Mouse (Mus musculus): ENCODE measurements around the gene Stk11ip. TPM values are rescaled to one million over a fixed set of nuclear protein-coding genes. Genes with fewer than 3 reads are reported as not detected.

Stk11ip gene
- polyA plus RNA-seq, 1 experiment, result 36.2 TPM

DNA sequence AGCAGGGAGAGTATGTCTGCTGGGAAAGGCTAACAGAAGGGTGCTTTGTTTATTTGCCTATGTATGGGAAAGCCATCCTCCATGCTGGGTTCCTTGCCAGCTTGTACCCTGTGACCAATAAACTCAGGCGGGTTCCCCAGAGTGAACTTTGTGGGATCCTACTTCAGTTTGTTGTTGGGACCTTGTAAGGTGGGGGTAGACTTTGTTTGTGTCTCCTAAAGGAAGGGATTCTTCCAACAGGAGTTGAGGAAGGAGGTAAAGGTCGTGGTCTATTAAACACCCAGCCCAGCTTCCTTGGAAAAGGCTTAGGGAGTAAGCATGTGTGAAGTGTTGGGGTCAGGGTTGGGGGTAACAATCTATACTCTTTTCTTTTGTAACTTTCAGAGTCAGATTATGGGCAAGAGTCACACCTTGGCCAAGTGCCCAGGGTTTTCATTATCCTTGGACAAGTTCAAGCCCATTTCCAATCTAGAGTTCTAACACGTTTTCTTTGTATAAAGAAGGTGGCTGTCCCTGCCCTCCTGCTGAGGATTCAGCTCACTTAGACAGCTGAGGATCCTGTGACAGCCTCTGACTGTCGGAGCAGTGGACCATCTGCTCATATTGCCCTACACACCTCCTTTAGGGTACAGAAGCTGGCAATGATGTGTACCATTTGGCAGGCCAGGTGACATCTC lies 40.0 kb downstream of the Stk11ip start:
- Histone ChIP-seq H3K4me3 (ENCODE audit: insufficient read depth, low read length) (no peak overlapping the region), H3K27ac (ENCODE audit: insufficient read depth, low read length) (no peak overlapping the region), H3K4me1 (ENCODE audit: control insufficient read depth, insufficient read depth, low read length) (peaks cover 7% of the 10 kb centered on the region)
- TF ChIP-seq POLR2A (IDR thresholded peaks at IDR 0.05; ENCODE audit: extremely low read depth, insufficient read depth, low read length) (no peak), CTCF (IDR thresholded peaks at IDR 0.05; ENCODE audit: extremely low read depth, insufficient read depth, low read length) (no peak)

DNA sequence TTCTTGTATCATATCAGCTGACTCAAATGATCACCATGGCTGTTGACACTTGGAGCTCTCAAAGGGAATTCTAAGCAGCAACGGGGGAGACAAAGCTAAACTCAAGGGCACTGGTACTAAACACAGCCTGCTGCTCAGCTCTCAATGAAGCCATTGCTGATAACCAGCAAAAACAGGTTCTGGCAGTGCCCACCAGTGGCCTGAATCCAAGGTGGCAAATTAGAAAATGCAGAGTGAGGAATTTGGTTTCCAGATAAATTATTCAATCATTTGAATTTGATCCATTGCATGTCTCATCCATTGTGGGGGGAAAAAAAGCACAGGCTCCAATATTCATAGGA lies 40.5 kb downstream of the Stk11ip start:
- no peak overlapping the region for H3K4me3 ChIP-seq (ENCODE audit: insufficient read depth, low read length)
- TF ChIP-seq POLR2A (IDR thresholded peaks at IDR 0.05; ENCODE audit: extremely low read depth, insufficient read depth, low read length), result no peak
- no peak overlapping the region for H3K27ac ChIP-seq (ENCODE audit: insufficient read depth, low read length)

DNA sequence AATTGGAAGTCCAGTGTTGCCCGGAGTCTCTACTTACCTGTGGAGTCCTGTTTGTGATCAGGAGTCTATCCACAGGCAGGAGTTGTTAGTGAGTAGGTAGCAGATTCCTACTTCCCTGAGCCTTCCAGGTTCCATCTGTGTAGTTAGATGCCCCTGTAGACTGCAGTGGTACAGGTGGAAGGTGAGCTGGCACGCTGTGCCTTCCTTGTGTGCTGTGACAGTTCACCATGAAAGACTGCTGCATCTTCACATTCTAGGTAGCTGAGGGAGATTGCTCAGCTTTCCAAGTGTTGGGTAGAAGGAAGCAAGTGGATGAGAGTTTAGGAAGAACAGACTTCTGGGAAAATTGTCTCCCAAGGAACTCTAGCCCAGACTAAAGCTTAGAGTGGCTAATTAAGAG lies 42.8 kb downstream of the Stk11ip start:
- Histone ChIP-seq H3K4me1 (ENCODE audit: control insufficient read depth, insufficient read depth, low read length) (peaks cover 4% of the 10 kb centered on the region), H3K4me3 (ENCODE audit: insufficient read depth, low read length) (no peak overlapping the region), H3K27ac (ENCODE audit: insufficient read depth, low read length) (no peak overlapping the region)
- TF ChIP-seq CTCF (IDR thresholded peaks at IDR 0.05; ENCODE audit: extremely low read depth, insufficient read depth, low read length) (no peak), POLR2A (IDR thresholded peaks at IDR 0.05; ENCODE audit: extremely low read depth, insufficient read depth, low read length) (no peak)

More for the DNA sequence above, 40.5 kb downstream of the Stk11ip start:
- H3K4me1 ChIP-seq (ENCODE audit: control insufficient read depth, insufficient read depth, low read length), result peaks cover 7% of the 10 kb centered on the region

DNA sequence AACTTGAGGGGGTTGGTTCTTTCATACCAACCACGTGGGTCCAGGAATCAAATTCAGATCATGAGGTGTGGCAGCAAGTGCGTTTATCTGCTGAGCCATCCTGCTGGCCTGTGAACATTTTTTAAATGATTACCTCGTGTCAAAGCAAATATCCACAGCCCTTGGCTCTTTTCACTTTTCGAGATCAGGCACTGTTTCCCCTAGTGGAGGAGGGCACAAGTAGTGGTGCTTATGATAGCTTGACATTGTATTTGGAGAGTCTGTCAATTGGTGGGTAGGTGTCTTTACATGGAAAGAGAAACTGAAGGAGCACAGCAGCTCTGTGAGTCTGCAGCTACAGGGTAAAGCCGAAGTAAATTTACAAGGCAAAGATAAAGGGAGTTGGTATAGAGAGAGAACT lies 43.6 kb downstream of the Stk11ip start:
- Histone ChIP-seq H3K4me1 (ENCODE audit: control insufficient read depth, insufficient read depth, low read length) (peaks cover 2% of the 10 kb centered on the region), H3K4me3 (ENCODE audit: insufficient read depth, low read length) (no peak overlapping the region), H3K27ac (ENCODE audit: insufficient read depth, low read length) (no peak overlapping the region)
- no peak for TF ChIP-seq CTCF (IDR thresholded peaks at IDR 0.05; ENCODE audit: extremely low read depth, insufficient read depth, low read length)
- TF ChIP-seq POLR2A (IDR thresholded peaks at IDR 0.05; ENCODE audit: extremely low read depth, insufficient read depth, low read length), result no peak

DNA sequence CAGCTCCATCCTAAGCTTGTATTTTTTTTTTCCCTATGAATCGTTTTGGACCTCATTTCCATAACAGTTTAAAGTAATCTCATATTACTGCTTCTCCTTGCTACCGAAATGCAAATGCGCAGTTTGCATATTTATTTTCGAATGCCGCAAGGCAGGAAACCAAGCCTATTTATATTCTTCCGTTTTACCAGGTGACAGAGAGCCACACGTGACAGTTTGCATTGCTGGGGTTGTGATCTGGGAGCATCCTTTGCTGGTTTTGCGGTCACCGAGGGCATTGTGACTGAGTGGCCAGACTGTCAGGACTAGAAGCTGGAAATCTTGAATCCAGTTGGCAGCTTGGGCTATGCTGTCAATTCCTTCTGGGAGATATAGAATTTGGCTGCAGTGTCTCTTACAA lies 44.3 kb downstream of the Stk11ip start:
- Histone ChIP-seq H3K4me1 (ENCODE audit: control insufficient read depth, insufficient read depth, low read length) (peaks cover 2% of the 10 kb centered on the region), H3K27ac (ENCODE audit: insufficient read depth, low read length) (peak overlapping the region; percentile 1; the same call in 1 of the 2 replicates), H3K4me3 (ENCODE audit: insufficient read depth, low read length) (no peak overlapping the region)
- no peak for TF ChIP-seq CTCF (IDR thresholded peaks at IDR 0.05; ENCODE audit: extremely low read depth, insufficient read depth, low read length)
- no peak for TF ChIP-seq POLR2A (IDR thresholded peaks at IDR 0.05; ENCODE audit: extremely low read depth, insufficient read depth, low read length)

DNA sequence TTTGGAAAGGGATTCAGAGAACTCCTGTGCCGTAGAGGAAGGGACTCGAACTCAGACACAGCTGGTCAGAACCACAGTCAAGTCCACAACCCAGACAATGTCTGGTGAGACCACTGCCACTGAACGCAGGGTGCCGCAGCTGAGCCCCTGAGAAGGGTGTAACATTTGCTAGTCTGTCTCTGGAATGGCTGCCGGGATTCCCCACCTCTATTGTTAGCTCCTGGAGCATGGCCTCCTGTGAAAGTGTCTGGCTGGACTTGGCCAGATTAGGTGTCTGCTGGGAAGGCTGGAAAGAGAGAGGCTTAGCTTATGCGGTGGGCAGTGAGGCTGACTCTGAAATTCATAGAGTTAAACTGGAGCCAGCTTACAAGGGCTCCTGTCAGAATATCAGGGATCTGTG lies 49.1 kb downstream of the Stk11ip start:
- TF ChIP-seq POLR2A (IDR thresholded peaks at IDR 0.05; ENCODE audit: extremely low read depth, insufficient read depth, low read length), result no peak
- Histone ChIP-seq H3K27ac (ENCODE audit: insufficient read depth, low read length) (no peak overlapping the region), H3K4me1 (ENCODE audit: control insufficient read depth, insufficient read depth, low read length) (peaks cover 8% of the 10 kb centered on the region), H3K4me3 (ENCODE audit: insufficient read depth, low read length) (no peak overlapping the region)

DNA sequence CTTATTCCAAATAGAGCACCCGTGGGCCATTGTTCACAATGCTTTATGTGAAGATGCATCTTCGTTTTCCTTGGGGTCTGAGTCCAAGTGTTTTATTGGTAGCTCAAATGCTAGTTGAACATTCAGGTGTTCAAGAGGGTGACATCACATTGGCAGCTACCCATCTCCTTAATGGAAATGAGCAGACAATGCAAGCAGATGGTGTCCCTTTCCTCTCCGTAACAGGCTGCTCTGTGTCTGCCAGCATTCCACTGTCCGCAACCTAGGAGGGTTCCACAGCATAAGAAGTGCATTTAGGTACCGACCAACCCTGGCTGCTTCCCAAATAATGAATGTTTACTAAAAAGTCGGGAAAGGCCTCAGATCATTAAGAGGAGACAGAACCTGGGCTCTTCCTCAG lies 51.4 kb downstream of the Stk11ip start:
- no peak overlapping the region for H3K27ac ChIP-seq (ENCODE audit: insufficient read depth, low read length)
- H3K4me3 ChIP-seq (ENCODE audit: insufficient read depth, low read length), result no peak overlapping the region
- peaks cover 5% of the 10 kb centered on the region; the same call in 1 of the 2 replicates for H3K4me1 ChIP-seq (ENCODE audit: control insufficient read depth, insufficient read depth, low read length)
- TF ChIP-seq CTCF (IDR thresholded peaks at IDR 0.05; ENCODE audit: extremely low read depth, insufficient read depth, low read length) (no peak), POLR2A (IDR thresholded peaks at IDR 0.05; ENCODE audit: extremely low read depth, insufficient read depth, low read length) (no peak)

DNA sequence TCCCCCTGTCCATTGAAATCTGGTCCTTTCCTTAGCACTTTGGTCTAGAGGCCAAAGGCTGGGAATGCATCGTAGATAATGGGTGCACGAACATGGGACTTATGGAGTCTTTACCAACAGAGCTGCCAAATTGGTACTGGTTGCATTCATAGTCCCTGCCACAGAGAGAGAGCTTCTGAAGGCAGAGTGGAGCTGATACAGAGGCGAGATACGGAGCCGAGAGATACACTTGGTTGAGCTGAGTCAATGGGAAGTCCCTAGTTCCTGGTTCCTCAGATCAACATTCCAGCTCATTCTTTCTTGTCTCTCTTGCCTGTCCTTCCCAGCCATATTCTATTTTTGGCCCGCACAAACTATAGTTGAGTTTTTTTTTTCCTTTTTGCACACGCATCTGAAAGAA lies 52.4 kb downstream of the Stk11ip start:
- H3K4me3 ChIP-seq (ENCODE audit: insufficient read depth, low read length), result no peak overlapping the region
- no peak for TF ChIP-seq CTCF (IDR thresholded peaks at IDR 0.05; ENCODE audit: extremely low read depth, insufficient read depth, low read length)
- no peak for TF ChIP-seq POLR2A (IDR thresholded peaks at IDR 0.05; ENCODE audit: extremely low read depth, insufficient read depth, low read length)
- H3K4me1 ChIP-seq (ENCODE audit: control insufficient read depth, insufficient read depth, low read length), result peaks cover 5% of the 10 kb centered on the region; the same call in 1 of the 2 replicates
- no peak overlapping the region for H3K27ac ChIP-seq (ENCODE audit: insufficient read depth, low read length)

DNA sequence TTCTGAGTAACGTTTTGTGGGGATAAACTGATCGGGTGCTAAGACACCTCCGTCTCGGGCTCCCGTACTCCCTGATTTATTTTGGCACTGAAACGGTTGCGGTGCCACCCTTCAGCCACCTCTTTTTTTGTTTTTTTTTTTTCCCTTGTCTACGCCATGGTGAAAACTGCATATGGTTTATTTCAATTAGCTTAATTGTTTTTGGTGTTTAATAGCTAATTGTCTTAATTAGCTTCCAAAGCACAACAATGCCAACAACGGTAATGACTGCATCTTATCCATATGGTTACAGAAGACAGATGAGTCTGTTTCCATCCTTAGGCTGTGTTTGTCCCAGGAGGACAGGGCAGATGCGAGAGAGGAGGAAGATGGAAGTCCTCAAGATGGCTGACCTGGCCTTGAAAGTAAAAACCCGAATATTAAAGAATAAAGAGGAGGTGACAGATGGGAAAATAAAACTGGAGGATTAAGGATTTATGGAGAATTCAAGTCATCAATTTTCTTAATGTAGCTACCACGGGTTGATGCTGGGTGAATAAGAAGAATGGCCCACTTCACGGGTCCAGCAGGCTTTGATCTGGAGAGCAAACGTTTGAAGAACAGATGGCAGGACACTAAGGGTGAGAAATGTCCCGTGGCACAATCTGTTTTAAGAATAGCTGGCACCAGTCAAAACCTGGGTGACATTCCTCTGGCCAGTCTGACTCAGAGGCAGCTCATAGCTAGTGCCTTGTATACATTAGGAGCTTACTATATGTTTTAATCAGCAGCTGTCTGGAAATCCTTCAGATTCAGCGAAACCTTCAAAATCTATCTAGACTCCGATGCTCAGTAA lies 53.4 kb downstream of the Stk11ip start:
- TF ChIP-seq POLR2A (IDR thresholded peaks at IDR 0.05; ENCODE audit: extremely low read depth, insufficient read depth, low read length) (no peak), CTCF (IDR thresholded peaks at IDR 0.05; ENCODE audit: extremely low read depth, insufficient read depth, low read length) (no peak)
- no peak overlapping the region for H3K27ac ChIP-seq (ENCODE audit: insufficient read depth, low read length)

More for the DNA sequence above, 53.4 kb downstream of the Stk11ip start:
- peaks cover 5% of the 10 kb centered on the region; the same call in 1 of the 2 replicates for H3K4me1 ChIP-seq (ENCODE audit: control insufficient read depth, insufficient read depth, low read length)
- H3K4me3 ChIP-seq (ENCODE audit: insufficient read depth, low read length), result no peak overlapping the region

Data from cortical plate, adult 2 months (tissue).